Mouse (Mus musculus) skeletal muscle tissue, adult 2 months (tissue): Measurements from ENCODE around the gene Ly75.

Source experiments
- DNase-seq: peaks from one replicate; pipeline ENCODE4 v3.0.0-alpha.2; 2012; ENCODE audit warnings: low read depth, low spot score

Ly75 gene

GRCm38 (mm10) chr2:60382858-60383669 is at the start of gene Ly75:
Gene Ly75 (minus strand): TSS chr2:60383303.
- peak; percentile 36 for DNase-seq

- DNase-seq, result no peak
These were observed 47.4 kb upstream of the Ly75 start for GRCm38 (mm10) chr2:60430315-60431021.

DNA sequence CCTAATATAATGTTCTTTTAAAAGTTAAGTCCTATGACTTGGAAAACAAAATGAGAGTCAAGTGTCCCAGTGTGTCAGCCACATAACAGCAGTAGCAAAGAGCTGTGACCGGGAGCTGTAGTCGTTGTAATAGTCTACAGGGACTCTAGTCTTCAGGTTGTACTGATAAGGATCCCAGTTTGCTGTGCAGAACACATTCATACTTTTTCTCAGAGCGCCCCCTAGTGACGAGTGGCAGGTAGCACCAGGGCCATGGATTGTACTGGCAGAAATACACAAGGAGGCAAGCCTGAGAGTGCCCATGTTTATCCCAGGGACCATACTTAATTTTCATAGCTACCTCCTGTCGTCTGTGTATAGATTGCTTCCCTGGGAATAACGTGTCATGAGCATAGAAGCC is 35.0 kb upstream of the Ly75 start:
- DNase-seq, result peak; percentile 49

DNA sequence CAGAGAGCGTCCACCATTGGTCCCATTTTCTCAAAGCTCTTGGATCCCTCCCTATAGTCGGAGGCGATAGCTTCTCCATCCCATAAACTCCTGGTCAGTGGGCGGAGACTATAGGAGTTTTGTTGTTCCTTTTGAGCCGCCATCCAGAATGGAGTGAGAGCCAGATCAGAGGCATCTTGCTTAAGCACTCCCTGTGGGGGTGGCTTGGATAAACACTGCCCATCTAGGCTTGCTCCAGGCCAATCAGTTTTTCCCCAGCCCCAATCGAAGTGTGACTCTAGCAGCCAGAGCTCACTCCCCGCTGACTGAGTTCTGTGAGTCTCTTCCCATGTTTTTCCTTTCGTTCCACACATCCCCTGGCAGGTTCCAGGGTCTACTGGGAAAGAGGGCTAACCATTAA is 31.2 kb upstream of the Ly75 start:
- DNase-seq, result no peak

DNA sequence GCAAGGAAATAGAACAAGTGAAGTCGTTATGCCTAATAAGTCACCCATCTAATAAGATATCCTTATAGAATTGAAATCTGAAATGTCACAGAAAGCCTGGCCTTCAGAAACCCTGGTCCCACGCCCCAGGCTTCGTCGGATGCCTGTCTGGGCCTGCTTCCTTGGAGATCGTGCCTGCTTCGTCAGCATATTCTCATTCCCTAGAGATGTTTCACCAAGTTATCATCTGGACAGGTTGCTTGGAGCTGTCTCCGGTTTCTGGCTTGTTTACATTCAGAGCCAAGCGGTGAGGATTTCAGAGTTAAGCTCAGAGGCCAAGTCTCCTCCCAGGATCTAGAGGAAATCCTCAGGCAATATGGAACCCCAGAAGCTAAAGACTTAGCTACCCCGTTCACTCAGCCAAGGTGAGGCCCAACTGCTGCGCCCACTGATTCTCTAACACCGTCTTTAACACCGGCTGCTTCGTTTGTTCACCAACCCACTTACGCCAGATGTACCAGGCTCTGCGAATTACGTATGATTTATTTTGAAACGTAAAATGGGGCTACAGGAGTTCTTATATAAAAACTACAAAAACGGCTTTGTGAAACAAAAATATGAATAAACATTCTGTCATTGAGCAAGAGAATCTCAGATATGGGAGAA is 30.0 kb upstream of the Ly75 start:
- no peak for DNase-seq

GRCm38 (mm10) chr2:60411181-60411580 is 28.1 kb upstream of the Ly75 start:
- no peak for DNase-seq

DNA sequence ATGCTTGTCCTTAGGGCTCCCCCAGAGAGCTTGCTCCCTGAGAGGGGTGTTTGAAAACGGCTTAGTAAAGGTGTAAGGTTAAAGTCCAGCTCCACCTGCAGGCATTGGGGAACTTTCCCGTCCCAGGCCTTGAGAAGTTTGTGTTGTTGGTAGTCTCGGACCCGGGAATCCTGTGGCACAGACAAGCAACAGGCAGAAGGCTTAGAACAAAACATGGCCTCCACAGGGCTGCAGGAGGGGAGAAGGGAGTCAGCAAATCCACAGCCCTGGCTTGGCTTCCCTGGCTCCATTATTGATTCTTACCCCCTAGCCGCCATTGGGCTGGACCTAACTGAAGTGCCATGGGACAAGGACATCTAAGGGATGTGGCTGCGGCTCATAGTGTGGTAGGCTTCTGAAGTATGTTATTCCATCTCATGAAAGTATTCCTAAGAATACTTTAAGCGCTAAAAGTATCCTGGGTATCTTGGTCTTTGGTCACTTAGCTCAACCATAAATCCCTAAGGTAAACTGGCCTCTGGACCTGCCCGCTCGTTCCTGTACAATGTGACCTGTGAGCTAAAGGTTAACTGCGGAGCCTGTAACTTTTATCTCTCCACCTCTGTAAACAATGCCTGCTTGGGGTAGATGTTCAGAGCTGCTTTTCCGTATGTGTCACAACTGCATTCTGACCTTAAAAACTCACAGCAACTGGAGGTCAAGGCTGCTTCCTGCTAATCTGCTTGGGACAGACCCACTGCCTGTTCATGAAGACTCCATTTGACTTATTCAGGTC is 27.1 kb upstream of the Ly75 start:
- DNase-seq, result no peak

- no peak for DNase-seq
These were observed 26.1 kb upstream of the Ly75 start for GRCm38 (mm10) chr2:60409194-60409593.

- DNase-seq, result no peak
These were observed 24.3 kb upstream of the Ly75 start for GRCm38 (mm10) chr2:60407387-60407786.

DNA sequence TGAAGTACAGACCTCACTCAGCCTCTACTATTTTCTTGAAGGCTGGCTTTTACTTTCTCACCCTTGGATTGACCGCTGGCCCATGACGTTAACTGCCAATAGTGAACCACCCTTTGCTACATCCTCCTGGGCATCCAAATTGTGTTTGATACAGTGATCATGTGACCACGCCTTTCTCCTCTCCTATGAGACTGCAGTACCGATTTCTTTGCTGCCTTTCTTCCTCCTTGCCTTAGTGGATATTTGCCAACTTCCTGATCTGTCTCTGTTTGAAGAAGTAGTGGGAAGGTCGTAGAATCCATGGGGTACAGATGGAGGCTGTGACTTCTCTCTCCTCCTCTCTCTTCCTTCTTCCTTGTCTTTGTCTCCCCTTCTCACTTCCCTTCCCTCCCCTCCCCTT is 22.3 kb upstream of the Ly75 start:
- DNase-seq, result no peak

DNA sequence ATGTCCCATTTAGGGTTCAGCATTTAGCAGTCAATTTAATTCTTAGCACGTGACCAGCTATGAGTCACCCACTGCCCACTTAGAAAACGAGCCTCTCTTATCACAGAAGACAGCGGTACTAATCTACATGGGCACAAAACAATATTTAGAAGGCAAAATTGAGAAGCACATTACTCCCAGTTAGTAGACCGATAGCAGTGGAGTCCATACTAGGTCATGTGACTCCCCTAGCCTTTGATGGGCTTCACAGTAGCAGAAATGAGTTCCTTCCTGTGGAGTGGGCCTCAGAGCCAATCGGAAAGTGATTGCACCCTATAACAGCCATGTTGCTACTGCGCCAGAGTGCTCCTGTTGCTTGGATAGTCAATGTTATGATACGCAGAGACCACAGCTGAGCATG is 21.7 kb upstream of the Ly75 start:
- DNase-seq, result no peak

DNA sequence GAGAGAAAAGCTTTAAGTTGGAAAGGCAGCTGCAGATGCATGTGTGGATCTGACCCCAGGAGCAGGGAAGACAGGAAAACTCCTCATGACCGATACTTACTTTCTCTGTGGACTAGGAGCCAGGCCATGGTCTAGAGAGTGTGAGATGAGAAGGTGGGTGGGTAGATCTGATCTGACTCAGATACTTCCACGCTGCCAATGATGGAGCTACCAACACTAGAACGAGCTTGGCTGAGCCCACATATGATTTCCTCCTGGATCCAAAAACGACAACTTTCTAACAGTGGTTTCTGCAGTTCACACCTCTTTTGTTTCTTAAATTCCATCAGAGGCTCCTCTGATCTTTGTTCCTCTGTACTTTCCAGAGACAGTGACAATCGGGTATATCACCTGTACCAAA is 18.6 kb upstream of the Ly75 start:
- no peak for DNase-seq

DNA sequence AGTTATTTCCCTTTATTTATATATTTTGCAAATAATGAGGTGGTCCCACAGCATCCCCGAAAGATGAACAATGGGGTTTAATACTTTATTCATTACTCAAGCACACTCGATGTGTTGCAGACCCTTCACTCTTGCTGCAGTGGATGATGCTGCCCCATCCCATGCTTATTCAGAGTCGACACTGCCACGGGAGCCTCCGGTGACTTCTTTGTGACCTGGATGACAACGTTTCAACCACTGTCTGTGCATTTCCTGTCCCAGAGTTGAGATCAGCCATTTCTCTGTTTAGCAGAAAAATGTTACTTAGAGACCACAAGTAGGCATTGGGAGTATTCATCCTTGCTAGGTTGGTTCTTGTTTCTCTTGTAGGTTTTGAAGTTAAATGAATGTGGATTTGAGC is 10.7 kb upstream of the Ly75 start:
- DNase-seq, result no peak

DNA sequence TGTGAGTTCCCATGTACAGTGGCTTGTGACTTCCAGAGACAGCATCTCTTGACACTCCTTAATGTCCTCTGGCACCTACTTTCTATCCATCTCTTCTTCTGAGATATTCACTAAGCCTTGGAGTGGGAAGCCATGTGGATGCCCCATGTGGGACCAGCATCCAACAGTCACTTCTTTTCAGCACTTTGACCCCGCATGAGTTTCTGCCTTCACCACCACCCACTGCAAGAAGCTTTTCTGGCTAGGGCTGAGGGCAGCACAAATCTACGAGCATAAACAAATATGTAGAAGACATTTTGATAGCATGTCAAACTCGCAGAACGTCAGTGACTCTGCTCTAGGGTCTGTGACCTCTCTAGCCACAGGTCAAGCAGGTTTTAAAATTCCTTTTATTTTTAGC is 9.2 kb upstream of the Ly75 start:
- no peak for DNase-seq

DNA sequence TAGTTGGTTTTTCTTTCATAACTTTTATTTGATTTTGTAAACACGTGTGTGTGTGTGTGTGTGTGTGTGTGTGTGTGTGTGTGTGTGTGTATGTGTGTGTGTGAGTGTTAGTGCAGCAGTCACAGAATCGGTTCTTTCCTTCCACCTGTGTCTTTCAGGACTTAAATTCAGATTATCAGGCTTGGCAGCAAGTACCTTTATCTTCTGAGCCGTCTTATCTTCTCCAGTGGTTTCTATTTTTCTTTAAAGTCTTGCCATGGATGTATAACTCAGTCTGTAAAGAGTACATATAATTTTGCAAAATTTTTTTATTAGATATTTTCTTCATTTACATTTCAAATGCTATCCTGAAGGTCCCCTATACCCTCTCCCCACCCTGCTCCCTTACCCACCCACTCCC is 4.3 kb upstream of the Ly75 start:
- no peak for DNase-seq

- no peak for DNase-seq
These were observed 3.7 kb upstream of the Ly75 start for GRCm38 (mm10) chr2:60386835-60387234.

DNA sequence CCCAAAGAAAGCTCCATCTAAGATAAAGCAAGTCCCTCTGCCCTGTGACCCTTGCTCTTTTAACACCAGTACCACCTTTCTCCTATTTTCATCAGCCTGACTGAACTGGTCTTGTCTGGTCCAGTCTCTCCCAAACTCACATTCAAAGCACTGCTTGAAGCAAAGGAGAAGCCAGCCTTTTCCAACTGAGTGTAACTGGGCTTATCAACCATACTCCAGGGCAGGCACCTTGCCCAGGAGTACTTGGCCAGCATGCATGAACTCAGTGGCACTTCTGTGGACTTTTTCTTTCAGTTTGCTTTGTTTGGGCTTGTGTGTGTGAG is 1.6 kb upstream of the Ly75 start:
- no peak for DNase-seq

- DNase-seq, result no peak
These were observed 1.1 kb upstream of the Ly75 start for GRCm38 (mm10) chr2:60384083-60384762.

- no peak for DNase-seq
These were observed 757 bp downstream of the Ly75 start for GRCm38 (mm10) chr2:60382346-60382745.

DNA sequence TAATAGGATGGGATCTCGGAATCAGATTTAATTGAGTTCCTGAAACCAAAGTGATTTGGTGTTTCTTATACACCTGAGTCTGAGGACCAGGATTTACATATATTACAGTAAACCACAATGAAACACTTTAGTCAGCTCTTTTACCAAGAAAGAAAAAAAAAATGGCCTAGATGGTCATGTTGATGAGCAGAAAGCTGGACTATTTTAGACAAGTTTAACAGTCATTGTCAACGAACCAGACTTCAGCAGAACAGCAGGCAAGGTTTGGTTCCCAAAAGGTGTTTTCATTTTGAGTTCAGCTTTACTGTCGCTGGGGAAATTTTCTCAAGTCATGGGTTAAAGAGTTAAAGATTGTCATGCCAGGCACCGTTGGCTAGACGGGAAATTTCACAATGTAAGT is 5.8 kb downstream of the Ly75 start:
- DNase-seq, result no peak

GRCm38 (mm10) chr2:60375608-60376107 is 7.4 kb downstream of the Ly75 start:
- no peak for DNase-seq
